Mouse (Mus musculus) bone marrow macrophage, adult 2 months (primary cell): ENCODE results near the gene Cdc20.

ENCODE experiments used
- CTCF ChIP-seq: IDR thresholded peaks from 2 replicates; pipeline ENCODE4 v1.5.1; 2012; ENCODE audit warnings: low read depth, mild to moderate bottlenecking, low read length, moderate library complexity
- POLR2A ChIP-seq: IDR thresholded peaks from 2 replicates; pipeline ENCODE4 v1.6.1; 2012; ENCODE audit warnings: mild to moderate bottlenecking, low read depth, low read length, borderline replicate concordance

DNA sequence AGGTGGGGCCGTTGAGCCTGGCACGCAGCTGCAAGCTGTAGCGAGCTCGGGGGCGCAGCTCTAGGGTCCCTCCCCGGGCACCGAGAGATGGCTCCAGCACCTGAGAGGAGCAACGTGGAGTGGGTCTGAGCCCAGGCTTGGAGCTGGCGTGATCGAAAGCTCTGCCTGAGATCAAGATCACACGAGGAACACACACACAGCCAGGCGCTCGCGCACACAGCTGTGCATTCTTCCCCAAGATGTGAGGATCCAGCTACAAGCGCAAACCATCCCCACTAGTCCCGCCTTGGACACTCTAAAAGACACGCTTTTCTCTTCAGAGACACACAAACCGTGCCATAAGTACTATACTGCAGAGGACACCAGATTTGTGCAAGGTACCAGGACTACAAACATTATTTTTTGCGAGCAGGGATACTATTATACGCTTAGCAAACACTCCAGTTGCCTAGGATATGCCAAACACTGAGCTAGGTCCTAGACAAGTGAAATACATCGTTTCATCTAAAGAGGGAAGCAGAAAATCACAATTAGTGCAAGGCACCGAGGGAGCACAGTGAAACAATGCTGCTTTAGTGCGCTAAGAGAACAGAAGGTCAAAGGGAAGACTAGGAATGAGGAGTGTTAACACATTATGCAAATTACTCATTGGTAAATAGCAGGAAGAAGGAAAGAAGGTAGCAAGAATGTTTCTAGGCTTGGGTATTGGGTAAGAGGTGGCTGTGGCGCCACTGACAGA is 9.4 kb upstream of the Cdc20 start:
- TF ChIP-seq CTCF (no peak), POLR2A (no peak)
